Mouse (Mus musculus) C2C12 (cell line): Measurements from ENCODE around the gene Tpk1.

ENCODE experiments used
- CEBPB ChIP-seq: IDR thresholded peaks from one replicate; pipeline ENCODE4 v1.6.1; 2011; ENCODE audit warnings: low read depth, mild to moderate bottlenecking, control low read depth, moderate library complexity
- CTCF ChIP-seq: IDR thresholded peaks from one replicate; pipeline ENCODE4 v1.5.1; 2011; ENCODE audit not compliant: control insufficient read depth, insufficient read depth, insufficient read length
- MAX ChIP-seq: IDR thresholded peaks from one replicate; pipeline ENCODE4 v1.6.1; 2011; ENCODE audit warnings: mild to moderate bottlenecking, control low read depth

DNA sequence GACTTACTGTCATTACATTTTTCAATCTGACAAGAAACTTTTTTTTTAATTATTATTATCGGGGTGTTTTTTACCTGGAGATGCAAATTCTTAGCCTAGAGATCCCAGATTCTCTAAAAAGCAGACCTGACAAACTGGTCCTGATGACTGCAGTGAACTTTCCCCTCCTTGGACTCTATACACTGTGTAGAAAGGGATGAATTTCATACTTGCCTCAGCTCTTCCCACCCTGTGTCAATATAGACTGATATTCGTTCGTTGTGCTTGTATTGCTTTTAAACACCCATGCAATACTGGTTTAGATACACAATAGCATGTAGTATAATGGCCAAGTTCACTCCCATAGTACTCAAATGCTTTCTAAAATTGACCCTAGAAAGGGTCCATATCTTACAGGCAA lies 189.7 kb downstream of the Tpk1 start:
- no peak for TF ChIP-seq CTCF
- no peak for TF ChIP-seq CEBPB
- TF ChIP-seq MAX, result no peak
